Mouse (Mus musculus): ENCODE measurements around the gene Taf8.

Gene Taf8

DNA sequence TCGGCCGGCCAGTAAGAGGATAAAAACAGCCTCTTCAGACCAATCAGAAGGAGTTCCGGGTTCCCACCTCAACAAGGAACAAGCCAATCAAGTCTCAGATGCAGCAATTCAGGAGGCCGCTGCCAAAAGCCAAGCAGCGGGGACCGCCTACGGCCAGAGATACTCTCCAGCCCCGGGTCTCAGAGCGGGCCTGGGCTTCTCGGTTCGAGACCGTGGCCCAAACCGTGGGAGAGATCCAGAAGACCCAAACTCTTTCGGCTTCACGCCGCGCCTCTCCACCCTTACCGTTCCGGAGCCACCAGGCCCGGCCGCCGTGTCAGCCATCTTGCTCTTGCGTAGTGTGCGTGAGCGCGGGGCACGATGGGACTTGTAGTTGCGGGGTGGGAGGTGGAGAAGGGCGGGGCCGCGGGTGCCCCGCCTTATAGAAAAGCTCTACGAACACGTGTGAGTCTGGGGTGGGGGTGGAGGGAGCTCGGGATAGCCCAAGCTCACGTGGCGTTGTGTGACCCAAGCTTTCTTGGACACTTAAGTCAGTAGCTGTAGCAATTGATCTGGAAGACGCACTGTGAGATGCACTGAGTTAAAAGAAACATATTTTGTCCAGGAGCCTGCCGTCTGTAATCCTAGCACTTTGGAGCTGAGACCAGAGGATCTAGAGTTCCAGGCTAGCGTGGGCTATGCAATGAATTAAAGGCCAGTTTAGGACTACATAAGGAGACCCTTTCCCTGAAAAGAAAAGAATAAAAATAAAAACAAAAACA lies at the start of gene Taf8:
Gene Taf8, minus strand, starts transcription at position 347 of the 761 bp plus-strand sequence.
- DNase-seq (ENCODE audit: low spot score) = peak; percentile 92

DNA sequence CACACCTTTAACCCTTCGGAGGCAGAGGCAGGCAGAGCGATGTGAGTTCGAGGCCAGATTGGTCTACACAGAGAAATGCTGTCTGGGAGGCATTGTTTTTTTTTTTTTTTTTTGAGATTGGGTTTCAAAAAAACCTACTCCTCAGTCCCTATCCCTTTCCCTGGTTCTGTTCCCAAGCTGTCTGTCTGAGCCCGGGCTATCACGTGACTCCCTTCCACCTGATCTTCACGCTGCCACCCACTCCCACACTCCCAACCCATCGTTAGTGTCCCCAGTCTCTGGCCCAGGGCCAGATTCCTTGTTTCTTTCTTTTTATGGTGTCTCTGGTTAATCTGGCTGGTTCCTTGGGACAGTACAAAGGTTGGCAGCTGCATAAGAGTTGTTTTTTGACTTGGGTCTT lies 49.0 kb upstream of the Taf8 start:
- no peak for DNase-seq (ENCODE audit: low spot score)

DNA sequence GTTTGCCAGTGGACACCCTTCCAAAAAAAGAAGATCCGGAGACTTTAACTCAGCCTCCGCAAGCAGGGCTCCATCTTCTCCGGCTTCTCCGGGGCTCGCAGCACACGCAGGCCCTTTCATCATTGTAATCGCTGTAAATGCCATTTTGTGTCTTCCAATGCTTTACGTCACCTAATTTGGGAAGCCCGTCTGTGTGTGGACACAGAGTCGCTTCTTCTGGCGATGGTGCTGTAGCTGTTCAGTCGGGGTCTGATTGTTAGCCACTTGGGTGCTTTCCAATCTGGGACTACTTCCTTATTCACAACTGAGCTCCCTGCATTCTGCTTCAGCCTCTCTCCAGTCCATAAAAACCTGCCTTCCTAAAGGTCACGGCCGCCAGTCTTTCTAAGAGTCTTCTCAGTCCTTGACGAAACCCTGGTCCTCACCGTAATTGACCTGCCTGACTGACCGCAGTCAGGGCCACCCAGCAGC lies 43.8 kb upstream of the Taf8 start:
- no peak for DNase-seq (ENCODE audit: low spot score)

DNA sequence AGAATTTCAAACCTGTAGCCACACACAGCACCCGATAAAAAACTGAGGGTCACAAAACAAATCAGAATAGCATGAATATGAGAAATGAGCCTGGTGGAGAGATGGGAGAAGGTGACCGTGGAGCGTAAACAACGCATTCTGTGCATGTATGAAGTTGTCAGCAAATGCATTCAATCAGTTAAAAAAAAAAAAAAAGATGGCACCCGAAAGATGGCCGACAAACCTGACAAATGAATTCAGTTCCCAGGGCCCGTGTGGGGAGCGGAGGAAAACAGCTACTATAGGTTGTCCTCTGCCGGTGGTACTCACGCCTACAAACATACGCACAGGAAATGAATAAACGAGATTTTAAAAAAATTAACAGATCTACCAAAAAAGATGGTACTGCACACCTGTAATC lies 43.1 kb upstream of the Taf8 start:
- no peak for DNase-seq (ENCODE audit: low spot score)

DNA sequence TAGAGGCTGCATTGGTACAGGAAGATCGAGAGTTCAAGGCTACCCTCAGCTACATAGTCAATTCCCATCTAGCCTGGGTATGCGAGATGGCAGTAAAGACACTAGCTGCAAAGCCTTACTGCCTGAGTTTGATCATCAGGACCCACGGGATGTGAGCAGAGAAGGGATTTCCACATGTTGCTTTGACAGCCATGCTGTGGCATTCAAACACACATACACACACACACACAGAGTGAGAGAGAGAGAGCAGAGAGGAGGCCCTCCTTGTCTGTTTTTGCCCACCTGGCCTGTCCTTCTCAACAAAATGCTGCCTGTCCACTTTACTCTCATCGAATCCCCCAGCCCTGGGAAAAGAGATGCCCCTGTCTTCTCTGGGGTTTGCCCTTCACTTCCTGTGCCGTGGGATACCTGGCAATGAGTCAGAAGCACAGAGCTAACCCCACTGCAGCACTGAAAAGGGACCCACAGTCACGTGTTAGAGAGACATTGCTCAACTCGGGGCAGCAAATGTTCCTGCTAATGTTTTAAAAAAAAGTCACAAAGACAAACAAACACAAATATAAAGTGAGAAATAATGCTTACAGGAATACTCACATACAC lies 41.1 kb upstream of the Taf8 start:
- no peak for DNase-seq (ENCODE audit: low spot score)

DNA sequence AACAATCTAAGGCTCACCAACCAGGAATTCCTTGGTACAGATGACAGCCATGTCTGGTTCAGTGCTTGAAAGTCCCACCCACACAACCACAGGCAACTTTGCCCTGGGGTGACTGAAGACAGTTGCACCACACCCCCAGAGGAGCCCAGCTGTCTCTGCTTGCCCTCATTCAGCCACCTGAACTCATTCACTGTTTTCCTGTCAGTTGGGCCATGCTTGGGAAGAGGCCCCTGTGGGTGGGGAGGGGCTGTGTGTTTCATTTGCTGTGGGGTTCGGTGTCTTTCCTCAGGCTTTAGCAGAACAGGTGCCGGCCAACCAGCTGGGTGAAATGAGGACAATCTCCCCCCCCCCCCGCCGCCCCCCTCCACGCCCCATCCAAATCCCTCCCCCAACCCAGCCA lies 40.0 kb upstream of the Taf8 start:
- DNase-seq (ENCODE audit: low spot score) = no peak

DNA sequence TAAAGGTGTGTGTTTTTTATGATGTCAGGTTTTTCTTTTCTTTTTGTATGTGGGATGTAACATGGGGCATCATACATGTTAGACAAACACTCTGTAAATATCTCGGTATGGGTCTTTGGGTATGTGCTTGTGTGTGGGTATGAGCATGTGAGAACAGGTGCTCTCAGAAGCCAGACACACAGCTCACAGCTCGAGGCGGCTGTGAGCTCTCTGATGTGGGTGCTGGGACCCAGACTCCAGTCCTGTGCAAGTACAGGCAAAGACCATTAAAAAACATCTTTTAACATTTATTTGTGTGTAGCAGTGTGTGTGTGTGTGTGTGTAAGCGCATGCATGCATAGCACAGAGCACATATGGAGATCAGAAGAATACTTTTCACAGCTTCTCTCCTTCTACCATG lies 37.0 kb upstream of the Taf8 start:
- DNase-seq (ENCODE audit: low spot score) = no peak

DNA sequence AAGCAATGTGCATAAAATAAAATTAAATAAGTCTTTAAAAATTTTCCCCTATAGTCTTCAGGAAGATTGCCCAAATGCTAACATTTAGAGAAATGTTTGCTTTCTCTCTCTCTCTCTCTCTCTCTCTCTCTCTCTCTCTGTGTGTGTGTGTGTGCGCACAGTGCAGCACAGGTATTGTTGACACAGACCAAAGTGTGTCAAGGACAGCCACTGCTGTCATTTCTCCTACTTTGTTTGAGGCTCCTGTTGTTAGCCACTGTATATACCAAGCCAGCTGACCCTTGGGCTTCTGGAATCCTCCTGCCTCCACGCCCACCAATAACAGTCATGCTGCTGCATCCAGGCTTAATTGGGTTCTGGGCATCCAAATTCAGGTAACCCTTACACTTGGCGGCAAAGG lies 36.0 kb upstream of the Taf8 start:
- DNase-seq (ENCODE audit: low spot score) = no peak

DNA sequence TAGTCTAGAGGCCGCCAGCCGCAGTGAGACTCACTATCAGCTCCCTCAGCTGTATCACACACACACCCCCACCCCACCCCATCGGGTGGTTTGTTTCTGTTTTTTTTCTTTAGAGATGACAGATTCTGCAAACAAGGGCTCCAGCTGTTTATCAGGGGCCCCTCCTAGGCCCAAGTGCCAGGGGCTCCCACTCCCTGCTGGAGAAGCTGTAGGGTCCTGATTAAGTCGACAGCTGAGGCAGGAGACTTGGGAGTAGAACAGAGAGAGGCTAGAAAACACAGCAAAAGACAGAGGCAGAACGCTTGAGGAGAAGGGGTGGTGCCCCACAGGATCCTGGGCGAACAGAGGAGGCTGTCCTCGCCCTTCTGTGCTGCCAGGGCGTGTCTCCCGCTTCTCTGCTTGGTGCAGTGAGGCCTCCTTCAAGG lies 33.7 kb upstream of the Taf8 start:
- DNase-seq (ENCODE audit: low spot score) = peak; percentile 92

DNA sequence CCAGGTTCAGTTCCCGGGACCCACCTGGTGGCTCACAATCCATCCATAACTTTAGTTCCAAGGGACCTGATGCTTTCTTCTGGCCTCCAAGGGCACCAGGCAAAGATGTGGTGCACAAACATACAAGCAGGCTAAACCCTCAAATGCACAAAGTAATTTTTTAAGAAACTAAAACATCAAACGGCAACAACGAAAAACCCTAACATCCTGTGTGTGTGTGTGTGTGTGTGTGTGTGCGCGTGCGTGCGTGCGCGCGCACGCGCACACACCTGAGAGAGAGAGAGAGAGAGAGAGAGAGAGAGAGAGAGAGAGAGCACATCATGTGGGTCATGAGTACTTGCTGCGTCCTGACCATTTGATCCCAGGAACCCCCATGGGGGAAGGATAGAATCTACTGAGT lies 31.6 kb upstream of the Taf8 start:
- DNase-seq (ENCODE audit: low spot score) = no peak

DNA sequence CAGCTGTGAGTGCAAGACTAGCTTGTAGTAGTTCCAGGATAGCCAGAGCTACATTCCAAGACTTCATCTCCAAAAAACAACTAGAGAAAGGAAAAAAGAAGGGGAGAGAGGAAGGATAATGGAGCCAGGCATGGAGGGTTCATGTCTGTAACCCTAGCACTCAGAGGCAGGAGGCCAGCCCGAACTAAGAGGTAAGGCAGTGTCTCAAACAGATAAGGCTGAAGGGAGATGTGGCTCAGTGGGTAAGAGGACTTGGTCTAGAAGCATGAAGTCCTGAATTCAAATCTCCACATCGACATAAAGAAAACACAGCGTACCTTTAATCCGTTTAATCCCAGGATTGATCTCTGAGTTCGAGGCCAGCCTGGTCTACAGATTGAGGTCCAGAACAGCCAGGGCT lies 30.3 kb upstream of the Taf8 start:
- peak; percentile 62 for DNase-seq (ENCODE audit: low spot score)

DNA sequence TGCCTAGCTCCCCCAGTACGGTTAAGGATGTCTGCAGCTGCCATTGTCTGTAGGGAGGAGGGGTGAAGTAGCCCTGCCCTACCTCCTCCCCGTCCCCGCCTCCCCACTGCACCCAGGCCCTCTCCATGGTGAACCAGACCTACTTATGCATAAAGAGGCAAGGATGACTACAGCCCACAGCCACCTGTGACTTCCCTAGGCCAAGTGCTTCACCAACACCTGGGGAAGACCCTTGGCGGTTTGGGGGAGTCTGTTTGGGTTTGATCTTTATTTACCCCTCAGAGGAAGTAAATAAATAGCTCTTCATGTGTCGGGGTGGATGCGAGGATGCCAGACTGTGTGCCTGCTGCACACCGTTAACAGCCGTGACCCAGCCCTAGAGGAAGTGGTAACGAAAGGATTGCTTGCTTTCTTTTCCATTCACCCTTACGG lies 29.3 kb upstream of the Taf8 start:
- DNase-seq (ENCODE audit: low spot score) = no peak

DNA sequence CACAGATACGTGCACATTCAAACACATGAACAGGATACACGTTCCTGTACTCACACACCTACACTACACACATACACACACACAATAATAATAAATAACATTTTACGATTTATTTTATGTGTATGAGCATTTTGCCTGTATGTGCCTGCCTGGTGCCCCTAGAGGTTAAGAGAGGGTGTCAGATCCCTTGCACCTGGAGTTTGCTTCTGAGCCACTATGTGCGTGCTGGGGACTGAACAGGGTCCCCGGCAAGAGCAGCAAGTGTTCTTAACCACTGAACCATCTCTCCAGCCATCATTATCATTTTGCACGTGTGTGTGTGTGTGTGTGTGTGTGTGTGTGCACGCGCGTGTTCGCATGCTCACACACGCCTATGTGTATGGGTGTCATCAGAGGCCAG lies 27.5 kb upstream of the Taf8 start:
- DNase-seq (ENCODE audit: low spot score) = no peak

DNA sequence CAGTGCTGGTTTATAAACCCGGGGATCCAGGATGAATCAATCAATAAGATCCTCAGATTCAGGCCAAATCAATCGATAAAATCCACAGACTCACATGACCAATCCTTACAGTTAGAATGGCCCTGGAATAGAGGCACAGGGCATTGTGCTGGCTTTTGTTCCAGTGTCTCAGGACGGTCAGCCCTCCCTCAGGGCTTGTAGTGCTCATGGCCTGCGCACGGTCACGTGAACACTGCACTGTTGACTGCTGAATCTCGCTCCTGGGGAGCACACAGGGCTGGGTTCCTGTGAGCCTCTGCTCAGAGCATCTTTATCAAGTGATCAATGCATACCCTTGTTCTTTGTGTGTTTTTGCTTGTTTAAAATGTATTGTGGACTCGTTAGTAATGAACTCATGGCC lies 26.8 kb upstream of the Taf8 start:
- DNase-seq (ENCODE audit: low spot score) = no peak

DNA sequence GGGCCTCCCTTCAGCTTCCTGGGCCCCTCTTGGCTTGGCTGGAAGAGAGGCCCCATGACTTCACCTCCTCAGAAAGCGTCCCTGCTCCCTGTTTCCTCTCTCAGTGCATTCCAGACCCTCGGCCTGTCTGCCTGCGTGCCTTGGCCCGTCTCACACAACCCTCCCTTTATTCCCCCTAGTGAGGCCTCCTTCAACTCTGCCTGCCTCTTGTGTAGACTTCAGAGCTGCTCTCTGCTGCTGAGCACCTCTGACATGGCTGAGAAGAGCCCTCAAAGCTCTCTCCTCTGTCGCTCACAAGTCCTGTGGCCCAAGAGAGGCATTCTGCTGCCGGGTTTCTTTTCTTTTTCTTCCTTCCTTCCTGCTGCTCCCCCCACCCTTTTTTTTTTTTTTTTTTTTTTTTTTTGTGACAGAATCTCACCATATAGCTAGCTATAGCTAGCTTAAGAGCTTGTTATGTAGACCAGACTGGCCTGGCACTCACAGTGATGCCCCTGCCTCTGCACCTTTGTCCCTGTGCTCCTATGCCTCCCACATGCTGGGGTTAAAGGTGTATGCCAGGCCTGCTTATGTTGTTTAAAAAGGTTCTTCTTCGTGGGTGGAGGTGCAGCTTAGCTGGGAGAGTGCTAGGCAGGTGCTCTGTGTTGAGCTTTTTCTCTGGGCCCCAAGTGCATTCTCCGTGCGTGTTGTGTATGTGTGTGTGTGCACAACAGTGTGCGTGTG lies 25.6 kb upstream of the Taf8 start:
- no peak for DNase-seq (ENCODE audit: low spot score)

DNA sequence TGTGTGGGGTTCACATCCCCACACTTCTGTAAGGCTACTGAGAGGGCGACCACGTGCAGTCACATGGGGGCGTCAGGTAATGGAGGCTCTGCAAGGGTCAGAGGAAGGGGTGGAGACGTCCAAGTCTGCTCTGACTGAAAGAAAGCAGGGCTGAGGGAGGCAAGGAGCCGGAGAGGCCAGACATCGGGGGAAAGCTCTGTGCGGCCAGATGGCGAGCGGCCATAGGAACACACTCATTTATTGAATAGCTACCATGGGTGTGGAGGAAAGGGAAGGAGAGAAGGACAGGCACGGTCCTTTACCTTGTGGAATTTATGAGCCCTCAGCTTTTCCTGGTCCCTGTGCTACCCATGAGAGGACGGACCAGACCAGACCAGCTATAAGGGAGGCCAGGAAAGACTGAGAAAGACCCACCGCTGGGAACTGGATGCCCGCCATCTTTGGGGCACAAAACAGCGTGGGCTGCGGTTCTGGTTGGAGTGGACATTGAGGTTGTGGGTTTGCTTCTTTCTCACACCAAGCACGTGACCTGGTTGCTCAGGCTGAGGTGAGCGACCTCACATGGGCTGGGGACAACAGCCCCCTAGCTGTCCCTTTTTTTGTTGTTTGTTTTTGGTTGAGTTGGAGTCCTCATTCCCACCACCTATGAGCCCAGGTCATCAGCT lies 24.9 kb upstream of the Taf8 start:
- DNase-seq (ENCODE audit: low spot score) = no peak

DNA sequence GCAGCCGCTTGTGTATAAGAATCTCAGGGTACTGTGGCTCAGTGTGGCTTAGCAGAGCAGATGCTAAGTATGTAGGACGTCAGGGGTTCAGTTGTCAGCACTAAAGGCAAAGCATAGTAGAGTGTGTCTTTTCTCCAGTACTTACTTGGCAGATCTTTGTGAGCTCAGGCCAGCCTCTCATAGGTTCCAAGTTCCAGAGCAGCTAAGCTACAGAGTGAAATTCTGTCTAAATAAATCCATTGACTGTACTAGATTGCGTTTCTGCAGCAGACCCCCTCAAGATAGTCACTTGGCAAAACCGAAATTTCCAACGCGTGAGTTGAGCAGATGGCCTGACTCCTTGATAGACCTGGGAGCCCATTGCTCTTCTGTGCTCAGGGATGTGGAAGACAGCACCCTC lies 22.9 kb upstream of the Taf8 start:
- DNase-seq (ENCODE audit: low spot score) = no peak

DNA sequence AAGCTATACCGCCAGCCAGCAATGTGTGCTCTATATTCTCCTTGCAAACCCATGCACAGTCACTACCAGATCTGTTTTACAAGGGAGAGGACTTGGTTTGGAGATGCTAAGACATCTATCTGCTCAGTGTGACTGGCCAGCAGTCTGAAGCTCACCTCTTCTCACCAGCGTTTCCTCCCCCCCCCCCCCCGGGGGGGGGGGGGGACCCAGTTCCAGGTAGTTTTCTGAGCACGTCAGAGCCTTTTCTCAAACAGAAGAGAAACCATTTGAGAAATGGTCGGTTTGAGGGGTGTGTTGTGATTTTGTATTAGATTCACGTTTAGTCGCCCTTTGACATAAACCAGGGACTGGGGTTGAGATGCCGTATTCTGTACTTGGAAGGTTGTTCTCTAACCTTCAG lies 22.0 kb upstream of the Taf8 start:
- no peak for DNase-seq (ENCODE audit: low spot score)

DNA sequence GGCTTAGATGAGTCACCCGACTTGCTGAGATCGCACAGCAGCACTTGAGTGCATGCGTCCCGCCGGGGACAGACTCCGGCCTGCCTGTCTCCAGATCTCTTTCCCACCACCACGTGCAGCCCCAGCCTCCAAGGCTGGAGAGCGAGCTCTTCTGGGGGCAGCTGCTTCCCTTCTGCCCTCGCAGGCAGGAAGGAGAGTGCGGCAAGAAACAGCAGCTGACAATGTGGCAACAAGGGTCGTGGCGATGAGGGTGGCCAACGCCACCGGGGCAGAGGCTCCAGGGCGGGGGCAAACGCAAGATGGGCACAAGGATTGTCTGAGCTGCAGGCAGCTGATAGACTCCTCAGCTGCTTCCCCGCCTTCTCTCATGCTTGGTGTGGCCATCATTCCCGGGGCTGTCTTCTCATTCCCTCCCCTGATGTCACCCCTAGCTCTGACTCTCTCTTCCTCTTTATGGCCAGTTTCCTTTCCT lies 21.2 kb upstream of the Taf8 start:
- peak; percentile 63 for DNase-seq (ENCODE audit: low spot score)

DNA sequence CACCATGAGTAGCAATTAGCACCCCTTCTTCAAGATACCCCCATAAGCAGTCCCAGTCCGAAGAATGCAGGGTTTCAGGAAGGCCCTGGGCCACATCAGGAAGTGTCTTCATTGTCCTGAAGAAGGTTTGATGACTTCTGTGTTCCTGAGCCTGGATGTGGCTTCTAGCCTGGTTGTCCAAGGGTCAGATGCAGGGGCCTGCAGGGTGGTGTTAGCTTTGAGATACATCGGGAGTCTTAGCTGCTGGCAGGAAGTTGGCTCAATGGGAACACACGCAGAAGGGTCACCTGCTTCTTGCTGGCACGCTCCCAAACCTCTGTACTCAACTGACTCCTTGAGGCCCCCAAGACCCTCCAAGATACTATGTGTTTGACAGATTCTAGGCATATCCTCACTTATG lies 20.4 kb upstream of the Taf8 start:
- DNase-seq (ENCODE audit: low spot score) = no peak

DNA sequence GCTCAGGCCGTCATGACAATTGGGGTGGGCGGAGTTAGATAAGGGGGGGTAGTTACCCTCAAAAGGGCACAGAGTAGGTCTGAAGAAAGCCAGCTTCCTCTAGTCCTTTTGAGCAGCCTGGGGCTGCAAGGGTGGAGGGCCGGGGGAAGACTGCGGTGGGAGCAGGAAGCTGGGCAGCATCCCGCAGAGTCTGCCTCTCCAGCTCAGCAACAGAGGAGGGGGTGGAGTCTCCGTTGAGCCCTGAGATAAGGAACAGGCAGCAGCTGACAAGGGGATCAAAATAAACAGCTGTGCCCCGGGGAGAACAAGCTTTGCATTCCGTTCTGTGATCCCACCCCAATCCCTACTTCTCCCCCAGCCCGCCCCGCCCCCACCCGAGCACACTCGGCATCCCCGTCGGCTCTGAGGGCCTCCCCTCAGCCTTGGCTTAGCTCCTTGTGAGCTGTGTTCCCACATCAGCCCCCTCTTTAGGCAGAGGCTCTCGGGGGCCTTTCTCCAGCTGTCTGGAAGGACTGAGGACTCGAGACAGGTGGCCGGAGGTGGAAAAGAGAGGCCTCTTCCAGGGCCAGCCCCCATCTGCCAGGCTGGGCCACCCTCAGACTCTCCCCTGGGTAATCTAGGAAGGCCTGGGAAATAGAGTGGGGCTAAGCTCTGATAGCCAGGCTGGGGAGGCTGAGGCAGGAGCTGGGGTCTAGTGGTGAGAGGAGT lies 19.6 kb upstream of the Taf8 start:
- DNase-seq (ENCODE audit: low spot score) = peak; percentile 79

DNA sequence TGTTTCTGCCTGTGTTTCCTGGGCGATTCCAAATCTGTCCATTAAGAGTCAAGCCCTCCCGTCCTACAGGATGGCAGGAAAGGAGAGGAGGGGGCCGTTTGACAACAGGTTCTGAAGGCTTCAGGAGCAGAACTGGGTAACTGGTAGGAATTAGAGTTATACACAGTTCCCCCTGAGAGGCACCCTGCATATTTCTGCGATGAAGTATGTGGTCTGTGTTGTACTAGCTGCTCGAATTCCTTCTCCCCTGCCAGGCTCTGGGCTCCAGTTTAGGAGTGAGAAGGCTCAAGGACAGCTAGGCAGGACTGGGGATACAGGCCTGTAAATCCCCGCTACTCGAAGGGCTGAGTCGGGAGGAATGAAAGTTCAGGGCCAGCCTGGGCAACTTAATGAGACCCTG lies 16.1 kb upstream of the Taf8 start:
- no peak for DNase-seq (ENCODE audit: low spot score)
